Mouse (Mus musculus) kidney, postnatal 10 days (tissue): ENCODE data around the gene Hspb8.
"Not testable (repeated sequence)": the region's sequence is repeated elsewhere in the genome, so short reads cannot be mapped to it uniquely, and the experiment has no call there.

ENCODE experiments used
- DNase-seq: peaks from one replicate; pipeline ENCODE4 v3.0.0; 2021; ENCODE audit warnings: mixed read lengths

Gene Hspb8

GRCm38 (mm10) chr5:116426701-116427100, 4.0 kb upstream of the Hspb8 start:
- no peak for DNase-seq

GRCm38 (mm10) chr5:116425709-116426108, 3.0 kb upstream of the Hspb8 start:
- not testable (repeated sequence) for DNase-seq

- DNase-seq = no peak
These were observed 2.6 kb upstream of the Hspb8 start for GRCm38 (mm10) chr5:116425273-116425672.

- no peak for DNase-seq
These were observed 1.1 kb upstream of the Hspb8 start for GRCm38 (mm10) chr5:116423746-116424145.

GRCm38 (mm10) chr5:116421791-116422481, 728 bp downstream of the Hspb8 start:
- peak; percentile 14 for DNase-seq

- peak; percentile 27 for DNase-seq
These were observed 1.9 kb downstream of the Hspb8 start for GRCm38 (mm10) chr5:116420759-116421225.

- DNase-seq = no peak
These were observed 2.5 kb downstream of the Hspb8 start for GRCm38 (mm10) chr5:116420213-116420612.

- DNase-seq = no peak
These were observed 3.2 kb downstream of the Hspb8 start for GRCm38 (mm10) chr5:116419322-116420045.

GRCm38 (mm10) chr5:116416208-116416607, 6.5 kb downstream of the Hspb8 start:
- no peak for DNase-seq

GRCm38 (mm10) chr5:116409689-116410590, 12.7 kb downstream of the Hspb8 start:
- peak; percentile 61 for DNase-seq

- no peak for DNase-seq
These were observed 13.7 kb downstream of the Hspb8 start for GRCm38 (mm10) chr5:116408965-116409364.

GRCm38 (mm10) chr5:116407936-116408335, 14.7 kb downstream of the Hspb8 start:
- no peak for DNase-seq

GRCm38 (mm10) chr5:116407321-116407720, 15.3 kb downstream of the Hspb8 start:
- no peak for DNase-seq

- DNase-seq = no peak
These were observed 16.2 kb downstream of the Hspb8 start for GRCm38 (mm10) chr5:116406507-116406906.

- no peak for DNase-seq
These were observed 16.7 kb downstream of the Hspb8 start for GRCm38 (mm10) chr5:116405934-116406333.

- no peak for DNase-seq
These were observed 18.6 kb downstream of the Hspb8 start for GRCm38 (mm10) chr5:116404063-116404462.

- DNase-seq = no peak
These were observed 21.9 kb downstream of the Hspb8 start for GRCm38 (mm10) chr5:116400801-116401200.

- DNase-seq = peak; percentile 47
These were observed 22.5 kb downstream of the Hspb8 start for GRCm38 (mm10) chr5:116400042-116400730.

GRCm38 (mm10) chr5:116396104-116396503, 26.6 kb downstream of the Hspb8 start:
- no peak for DNase-seq

GRCm38 (mm10) chr5:116392603-116393002, 30.1 kb downstream of the Hspb8 start:
- no peak for DNase-seq

- peak; percentile 67 for DNase-seq
These were observed 32.7 kb downstream of the Hspb8 start for GRCm38 (mm10) chr5:116389856-116390542.

GRCm38 (mm10) chr5:116389321-116389720, 33.3 kb downstream of the Hspb8 start:
- DNase-seq = peak; percentile 12
